Mouse (Mus musculus): ENCODE data around the gene Rufy2.

Gene Rufy2

DNA sequence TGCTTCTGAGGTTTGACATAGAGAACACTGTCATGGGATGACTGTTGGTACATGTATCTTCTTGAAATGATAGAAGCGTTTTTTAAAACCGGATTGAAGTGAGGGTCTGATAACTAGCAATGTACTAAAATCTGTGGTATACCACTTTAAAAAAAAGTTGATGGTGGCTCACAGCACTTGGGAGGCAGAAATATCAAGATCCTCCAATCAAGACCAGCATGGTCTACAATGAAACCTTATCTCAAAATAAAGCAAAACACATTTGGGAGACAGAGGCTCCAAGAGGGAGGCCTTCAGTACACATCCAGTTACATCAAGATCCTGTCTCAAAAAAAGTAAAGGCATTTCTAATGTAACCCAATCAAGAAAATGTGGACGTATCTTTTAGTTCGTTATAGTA, 41.7 kb downstream of the Rufy2 start:
- no peak for DNase-seq

DNA sequence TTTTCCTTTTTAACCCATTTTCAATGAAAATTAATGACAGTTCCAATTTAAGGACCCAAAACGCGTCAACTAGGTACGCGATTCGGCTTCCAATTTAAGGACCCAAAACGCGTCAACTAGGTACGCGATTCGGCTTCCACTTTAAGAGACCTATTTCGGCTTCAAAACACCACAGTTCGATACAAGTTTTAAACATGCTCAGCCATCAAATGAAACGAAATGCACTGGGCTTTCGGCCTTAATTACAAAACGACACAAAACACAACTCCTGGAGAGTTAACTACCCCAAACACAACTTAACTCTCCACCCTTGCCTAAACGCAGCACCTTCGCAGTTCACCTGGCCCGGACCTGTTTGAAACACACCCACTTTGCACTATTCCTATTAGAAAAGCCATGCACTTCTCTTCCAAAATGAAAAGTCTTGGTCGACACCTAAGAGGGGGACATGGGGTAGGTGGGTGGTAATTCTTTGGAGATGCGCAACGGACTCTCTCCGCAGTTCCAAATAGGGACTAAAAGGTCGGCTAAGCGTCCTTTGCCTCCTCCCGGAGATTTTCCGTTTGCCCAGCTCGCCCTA, 42.6 kb downstream of the Rufy2 start:
- DNase-seq = no peak

DNA sequence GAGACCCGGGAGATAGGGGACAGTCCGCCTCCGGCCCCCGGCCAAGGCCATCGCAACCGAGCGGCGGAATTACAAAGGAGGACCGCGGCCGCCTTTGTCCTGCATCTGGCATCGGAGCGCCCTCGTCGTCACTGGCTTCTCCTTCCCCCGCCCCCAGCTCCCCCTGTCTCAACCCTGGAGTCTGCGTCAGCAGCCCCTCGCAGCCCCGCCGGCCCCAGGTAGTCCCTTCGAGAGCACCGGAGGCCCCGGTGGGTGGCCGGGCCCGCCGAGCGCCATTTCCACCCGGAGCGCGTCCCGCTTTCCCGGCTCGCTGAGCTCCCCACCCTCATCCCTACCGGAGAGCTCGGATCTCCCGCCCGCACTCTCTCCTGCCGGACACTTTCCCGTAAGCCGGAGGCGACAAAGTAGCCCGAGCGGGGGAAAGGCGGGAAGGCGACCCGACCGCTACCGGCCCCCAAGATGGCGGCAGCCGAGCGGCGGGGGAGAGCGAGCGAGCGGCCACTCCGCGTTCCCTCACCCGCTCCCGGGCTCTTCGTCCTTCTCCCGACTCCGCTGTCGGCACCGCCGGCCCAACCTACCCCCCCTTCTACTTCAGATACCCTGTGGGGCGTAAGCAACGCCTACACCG, 43.2 kb downstream of the Rufy2 start:
- peak; percentile 66 to 73 for DNase-seq

DNA sequence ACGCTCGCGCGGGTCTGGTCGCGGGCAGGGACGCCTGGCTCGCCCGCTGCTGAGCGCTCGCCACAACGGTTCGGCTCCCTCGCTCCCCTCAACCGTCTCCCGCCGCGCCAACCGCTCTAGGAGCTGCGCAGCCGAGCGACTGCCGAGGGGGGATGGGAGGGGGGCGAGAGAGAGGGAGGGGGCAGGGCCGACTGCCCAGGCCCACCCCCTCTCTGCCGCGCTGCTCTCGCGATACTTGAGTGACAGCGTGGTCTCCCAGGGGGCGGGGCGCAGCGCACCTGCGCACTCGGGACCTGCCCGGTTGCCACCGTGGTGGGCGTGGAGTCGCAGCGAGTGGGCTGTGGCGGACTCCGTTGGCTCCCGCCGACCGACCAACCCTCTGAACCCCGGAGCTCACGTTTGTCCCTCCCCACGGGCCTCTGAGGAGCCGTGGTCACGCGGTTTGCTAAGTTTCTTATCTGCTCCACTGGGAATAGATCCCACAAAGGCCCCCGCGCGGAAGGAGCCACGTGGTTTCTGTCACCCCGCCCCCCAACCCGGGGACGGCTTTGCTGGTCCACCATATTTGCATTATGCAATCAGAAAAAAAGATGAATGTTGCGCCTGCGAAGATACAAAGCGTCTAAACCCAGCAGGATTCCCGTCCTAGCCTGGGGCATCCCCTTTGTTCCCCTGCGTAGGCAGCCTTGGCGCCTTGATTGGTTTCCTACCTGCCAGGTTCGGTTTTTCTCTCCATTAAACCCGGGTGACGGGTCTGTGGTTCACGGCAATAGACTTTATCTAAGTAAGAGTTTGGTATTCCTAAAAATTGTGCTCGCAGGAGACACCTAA, 43.9 kb downstream of the Rufy2 start, which contains the start of the genes Hnrnph3 and Pbld2:
TSS of gene Hnrnph3 (minus strand) at position 469 of the 831 bp plus-strand sequence.
TSS of gene Pbld2 (plus strand) at position 567 of the 831 bp plus-strand sequence.
- peak; percentile 96 to 99 for DNase-seq

DNA sequence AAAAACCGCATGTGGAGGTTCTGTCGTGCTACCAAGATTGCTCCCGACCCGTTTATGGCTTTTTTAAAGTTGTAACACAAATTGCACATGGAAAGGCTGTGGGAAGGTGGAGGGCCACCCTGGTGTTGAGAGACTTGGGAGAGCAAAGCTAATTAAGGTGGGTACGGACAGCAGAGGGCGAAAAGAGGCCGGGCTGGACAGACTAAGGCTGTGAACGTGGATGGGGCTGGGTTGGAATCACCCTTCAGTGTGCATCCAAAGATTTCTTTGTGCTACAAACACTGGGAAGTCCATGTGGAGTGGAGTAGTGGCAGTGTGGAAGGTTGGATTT, 44.5 kb downstream of the Rufy2 start:
- peak; percentile 77 to 81 for DNase-seq

DNA sequence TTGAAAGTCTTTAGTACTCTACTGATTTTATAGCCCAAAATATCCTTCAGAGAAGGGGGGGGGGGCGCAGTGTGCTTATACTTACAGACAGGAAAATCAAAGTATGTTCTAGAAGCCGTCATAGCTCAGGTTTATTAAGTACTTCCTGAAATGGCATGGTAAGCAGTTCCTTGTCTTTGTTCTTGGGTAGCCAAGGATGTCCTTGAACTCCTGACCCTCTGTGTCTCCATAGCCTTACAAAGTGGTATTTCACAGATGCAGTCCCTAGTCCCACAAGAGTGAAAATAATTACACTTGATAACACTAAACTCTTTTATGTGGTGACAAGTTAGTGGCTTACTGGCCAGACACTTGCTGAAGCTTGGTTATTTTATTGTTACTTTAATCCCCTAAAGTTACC, 45.0 kb downstream of the Rufy2 start:
- DNase-seq = no peak

DNA sequence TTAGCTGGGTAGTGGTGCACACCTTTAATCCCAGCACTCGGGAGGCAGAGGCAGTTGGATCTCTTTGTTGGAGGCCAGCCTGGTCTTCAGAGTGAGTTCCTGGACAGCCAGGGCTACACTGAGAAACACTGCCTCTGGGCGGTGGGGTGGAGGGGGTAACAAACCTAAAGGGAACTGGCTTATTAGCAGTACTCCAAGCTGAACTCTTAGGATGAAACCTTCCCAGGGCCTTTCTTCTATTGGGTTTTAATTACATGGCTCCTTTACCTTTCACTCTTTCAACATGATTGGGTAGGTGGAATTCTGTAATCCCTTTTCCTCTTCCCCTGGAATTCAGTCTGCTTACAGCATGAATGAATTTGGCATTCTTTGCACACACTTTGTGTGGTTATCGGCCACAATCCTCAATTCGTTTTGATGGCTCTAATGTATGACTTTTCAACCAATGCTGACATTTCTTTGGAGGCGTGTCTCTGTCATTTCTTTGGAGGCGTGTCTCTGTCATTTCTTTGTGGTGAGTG, 45.5 kb downstream of the Rufy2 start:
- no peak for DNase-seq

DNA sequence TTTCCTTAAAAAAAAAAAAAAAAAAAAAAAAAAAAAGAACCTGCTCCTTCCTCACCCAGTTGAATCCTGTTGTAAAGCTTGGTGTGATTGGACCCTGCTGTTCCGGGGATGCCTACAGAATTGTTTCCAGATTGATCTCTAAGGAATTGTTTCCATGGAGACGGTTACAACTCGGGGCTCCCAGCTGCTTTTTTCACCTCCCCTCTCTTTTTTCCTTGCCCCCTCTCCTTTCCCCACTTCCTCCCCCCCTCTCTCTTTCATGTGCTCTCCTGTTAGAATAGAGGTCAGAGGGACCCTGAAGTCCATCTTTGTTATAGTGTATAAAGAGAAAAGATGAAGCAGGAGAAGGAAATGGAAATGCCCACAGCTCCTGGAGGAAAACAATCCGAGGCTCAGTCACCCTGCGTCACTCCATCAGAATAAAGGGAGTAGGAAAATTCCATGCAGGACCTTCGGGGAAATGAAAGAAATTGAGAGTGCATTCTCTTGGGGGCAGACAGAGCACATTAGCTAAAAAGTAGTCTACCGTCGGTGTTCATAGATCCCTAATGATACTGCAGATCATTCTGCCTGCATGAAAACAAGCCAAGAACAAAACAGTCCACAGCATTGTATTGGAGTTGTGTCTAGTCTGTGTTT, 46.3 kb downstream of the Rufy2 start:
- DNase-seq = no peak

DNA sequence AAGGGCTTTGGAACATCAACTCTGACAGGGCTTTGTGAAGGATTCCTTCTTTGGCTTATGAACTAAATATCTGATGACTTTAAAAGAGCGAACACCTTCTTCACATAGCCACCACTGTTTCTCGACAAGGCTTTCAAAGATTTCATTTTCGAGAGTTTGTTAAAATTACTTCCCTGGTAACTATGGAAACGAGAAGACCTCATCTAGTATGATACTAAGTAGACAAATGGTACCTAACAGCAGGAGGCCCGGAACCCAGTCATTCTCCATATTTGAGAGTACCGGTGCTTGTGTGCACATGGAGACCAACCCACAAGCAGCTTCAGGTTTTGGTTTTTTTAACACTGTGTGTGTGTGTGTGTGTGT, 46.8 kb downstream of the Rufy2 start:
- DNase-seq = no peak

DNA sequence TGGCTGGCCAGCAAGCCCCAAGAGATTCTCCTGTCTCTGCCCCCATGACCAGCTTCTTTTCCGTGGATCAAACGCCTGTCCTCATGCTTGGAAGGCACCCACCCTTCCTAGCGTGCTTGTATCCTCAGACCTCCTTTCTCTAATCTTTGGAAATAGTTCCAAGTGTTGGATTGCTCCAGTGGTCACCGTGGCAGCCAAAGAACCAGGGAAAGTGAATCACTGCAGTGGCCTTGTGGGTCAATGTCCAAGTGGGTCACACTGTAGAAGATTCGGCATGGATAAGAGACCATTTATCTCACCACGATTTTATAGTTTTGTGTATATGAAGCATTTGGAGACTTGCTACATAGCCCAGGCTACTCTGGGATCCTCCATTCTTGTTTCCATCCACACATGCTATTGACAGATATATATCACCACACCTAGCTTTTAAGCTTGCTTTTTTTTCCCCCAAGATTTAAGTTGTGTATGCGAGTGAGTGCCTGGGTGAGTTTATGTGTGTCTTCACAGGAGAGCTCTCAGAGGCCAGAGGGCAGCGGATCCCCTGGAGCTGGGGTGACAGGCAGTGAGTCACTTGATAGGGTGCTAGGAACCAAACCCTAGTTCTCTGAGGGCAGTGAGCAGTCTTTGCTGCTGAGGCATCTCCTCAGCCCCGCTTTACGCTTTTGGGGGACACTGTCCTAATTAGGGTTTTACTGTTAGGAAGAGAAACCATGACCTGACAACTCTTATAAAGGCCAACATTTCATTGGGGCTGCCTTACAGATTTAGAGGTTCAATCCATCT, 47.5 kb downstream of the Rufy2 start:
- no peak for DNase-seq

DNA sequence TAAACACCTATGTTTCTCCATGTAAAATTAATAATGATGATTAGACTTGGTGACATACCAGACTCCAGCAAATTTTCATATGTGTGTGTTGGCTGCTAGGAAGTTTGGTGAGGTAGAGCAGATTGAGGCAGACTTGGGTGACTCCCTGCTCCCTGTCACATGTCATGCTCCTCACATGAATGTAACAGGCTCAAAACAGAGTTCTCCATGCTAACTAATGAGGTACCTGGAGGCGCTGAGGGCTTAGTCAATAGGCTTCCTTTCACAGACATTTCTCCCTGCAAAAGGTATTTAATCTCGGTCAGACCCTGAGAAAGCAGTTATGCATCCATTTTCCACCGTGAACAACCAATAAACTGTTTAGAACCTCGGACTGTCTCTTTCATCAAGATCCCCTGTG, 48.4 kb downstream of the Rufy2 start:
- DNase-seq = no peak

DNA sequence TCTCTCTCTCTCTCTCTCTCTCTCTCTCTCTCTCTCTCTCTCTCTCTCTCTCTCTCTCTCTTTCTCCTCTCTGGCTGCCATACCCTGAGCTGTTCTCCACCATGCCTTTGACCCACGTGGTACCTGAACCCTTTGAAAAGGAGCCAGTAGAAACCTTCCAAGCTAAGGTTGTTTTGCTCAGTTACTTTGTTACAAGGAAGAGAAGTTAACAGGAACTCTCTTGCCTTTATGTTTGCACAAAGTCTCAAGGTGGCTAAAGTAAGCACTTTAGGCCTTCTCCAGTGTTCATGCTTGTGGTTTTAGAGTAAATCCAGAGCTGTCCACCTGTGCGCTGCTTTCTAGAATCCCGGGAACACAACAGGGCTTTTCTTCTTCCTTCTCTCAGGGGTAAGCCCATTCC, 52.2 kb downstream of the Rufy2 start:
- no peak for DNase-seq

DNA sequence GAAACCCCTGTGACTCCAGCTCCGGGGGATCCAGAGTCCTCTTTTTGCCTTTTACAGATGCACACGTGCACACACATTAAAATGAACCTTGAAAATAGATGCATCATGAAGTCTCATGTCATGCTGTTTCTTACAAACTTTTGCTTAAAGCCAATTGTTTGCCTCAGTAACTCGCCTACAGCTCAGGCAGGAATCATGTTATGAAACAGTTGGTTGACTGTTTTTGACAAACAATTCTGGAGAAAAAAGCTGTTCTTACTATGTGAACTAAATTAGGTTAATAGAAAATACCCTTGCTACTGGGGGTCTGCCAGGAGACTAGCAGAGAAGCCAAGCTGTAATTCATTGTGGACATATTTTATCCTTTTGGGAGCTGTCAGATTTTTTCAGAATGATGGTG, 52.9 kb downstream of the Rufy2 start:
- DNase-seq = no peak

DNA sequence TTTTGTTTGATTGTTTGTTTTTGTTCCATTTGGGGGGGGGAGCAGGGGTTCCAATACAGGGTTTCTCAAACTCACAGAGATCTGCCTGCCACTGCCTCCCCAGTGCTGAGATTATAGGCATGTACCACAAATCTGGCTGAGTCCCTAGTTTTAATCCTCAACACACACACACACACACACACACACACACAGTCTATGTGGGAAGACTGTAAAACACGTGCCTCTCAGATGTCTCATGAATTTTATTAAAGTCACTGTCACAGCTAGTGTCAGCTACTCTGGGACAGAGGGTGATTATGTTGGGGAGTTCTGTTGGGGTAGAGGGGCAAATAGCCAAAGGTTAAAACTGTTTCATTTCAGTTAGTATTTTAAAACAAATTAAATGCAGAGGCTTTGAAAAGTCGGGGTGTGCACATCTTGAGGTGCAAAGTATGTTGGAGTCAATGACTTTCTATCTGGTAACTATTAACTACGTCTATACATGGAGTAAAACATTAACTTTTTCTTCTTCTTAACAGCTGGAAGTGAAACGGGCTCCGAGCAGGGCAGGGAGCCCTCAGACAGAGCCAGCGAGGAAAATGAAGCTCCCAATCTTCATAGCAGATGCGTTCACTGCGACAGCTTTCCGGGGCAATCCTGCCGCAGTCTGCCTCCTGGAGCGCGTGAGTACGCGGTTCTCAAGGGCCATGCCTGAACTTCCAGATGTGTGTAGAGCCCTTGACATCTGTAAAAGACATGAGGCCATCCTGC, 58.7 kb downstream of the Rufy2 start:
- no peak for DNase-seq

DNA sequence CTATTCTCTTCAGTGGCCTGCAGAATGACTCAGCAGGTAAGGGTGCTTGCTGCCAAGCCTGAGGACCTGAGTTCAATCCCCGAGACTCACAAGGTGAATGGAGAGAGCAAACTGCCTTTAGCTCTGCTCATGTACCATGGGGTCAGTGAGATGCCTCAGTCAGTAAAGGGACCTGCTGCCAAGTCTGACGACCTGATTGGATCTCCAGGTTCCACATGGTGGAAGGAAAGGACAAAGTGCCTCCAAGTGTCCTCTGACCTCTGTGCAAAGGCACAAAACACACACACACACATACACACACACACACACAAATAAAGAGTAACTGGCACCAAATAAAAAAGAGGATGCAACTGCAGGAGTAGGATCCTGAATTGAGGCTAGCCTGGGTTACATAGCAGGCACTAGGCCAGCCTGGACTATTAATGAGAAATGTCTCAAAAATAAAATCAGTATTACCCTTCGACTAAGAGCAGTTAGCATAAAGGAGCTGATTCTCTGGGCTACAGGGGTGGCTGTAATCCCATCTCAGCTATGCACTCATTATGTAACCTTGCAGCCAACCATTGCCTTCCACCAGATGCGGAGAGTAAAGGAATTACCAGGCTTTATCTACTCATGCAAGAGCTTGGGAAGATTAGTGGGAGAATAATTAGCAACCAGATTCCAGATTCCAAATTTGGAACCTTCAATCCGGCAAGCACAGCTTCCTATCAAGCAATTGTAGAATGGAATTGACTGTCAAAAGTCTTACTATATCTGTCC, 60.0 kb downstream of the Rufy2 start:
- DNase-seq = no peak

DNA sequence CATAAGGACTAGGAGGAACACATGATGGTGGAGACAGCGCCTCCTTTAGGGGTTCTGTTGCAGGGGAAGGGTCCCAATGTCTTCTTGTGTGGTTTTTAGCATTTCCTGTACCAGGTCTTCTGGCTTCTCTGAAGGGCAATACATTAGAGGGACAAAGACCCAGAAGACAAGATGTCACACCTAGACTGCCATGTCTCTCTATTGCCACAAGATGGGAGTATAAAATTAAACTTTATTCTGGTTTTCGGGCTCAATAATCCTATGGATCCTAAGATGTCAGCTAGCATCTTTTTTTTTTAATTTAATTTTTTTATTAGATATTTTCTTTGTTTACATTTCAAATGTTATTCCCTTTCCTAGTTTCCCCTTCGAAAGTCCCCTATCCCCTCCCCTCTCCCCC, 63.1 kb downstream of the Rufy2 start:
- no peak for DNase-seq

DNA sequence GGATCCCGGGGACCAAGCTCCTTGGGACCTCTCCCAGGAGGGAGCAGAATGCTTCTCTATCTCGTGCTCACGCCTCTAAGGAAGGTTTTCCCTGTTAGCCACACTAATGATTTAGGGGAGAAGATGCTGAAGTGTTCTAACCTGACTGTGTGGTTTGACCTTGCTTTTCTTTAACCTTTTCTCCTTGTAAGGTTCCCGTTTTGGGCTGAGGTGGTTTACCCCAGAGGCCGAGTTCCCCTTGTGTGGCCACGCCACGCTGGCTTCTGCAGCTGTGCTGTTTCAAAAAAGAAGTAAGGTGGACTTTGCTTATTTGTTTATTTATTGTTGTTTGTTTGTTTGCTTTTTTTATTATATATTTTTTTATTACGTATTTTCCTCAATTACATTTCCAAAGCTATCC, 67.7 kb downstream of the Rufy2 start:
- DNase-seq = no peak

DNA sequence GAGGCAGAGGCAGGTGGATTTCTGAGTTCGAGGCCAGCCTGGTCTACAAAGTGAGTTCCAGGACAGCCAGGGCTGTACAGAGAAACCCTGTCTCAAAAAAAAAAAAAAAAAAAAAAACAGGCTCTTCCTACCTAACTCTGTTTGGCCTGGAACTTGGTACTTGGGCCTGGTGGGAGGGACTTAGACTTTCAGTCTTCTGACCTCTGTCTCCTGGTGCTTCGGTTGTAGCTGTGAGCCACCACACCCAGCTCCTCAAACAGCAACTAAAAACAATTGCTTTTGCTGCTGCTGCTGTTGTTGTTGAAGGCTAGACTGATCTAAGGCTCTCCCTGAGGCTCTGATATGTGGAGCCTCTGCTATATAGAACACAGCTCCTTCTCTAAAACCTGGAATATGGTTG, 69.1 kb downstream of the Rufy2 start:
- no peak for DNase-seq

DNA sequence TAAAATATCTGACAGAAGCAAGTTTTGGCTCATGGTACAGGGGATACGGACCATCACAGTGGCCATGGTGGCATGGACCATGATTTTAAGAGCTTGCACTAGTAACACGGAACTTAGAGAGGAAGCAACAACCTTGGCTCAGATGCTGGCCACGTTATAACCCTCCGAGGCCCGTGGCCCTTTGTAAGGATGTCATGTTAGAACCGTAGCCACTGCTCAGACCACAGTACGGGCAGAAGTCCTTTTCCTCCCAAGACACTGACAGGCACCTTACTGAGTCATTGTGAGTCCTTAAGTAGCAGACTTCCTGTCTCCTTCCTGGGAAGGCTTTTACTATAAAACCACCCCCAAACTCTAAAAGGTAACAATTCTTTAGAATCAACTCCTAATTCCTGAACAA, 71.2 kb downstream of the Rufy2 start:
- DNase-seq = no peak

DNA sequence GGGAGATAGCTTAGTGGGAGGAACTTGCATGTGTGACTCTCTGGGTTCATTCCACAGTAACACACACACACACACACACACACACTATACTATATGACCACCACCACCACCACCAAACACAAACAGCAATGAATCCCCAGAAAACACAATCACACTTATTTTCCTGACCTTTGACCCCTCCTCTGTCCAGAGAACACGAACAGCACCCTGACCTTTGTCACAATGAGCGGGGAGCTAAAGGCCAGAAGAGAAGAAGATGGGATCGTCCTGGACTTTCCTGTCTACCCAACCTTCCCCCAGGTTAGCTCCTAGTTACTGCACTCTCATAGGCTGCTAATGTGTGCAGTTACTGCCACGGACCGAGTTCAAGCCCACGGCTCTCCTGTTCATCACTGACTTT, 72.0 kb downstream of the Rufy2 start:
- DNase-seq = no peak

DNA sequence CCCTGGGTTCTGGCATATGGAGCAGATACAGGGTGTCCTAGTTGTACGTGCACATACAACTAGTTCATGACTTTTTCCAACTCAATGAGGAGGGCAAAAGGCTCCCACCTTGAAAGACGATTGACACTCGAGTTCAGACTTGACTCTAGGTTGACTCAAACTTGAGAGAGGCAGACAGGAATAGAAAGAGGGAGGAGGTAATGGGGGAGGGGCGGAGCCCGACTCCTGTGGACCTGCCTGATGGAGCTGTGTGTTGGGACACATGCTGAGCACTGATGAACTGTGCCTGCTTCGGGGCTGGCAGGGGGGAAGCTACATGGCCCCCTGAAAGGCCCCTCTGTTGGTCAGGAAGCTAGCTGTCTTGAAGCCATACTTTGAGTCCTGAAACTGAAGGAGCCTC, 73.0 kb downstream of the Rufy2 start:
- DNase-seq = no peak

Measured in cerebellum, adult 18-20 months (tissue).